Mouse (Mus musculus): Measurements from ENCODE around the gene Wfs1. TPM values are rescaled to one million over a fixed set of nuclear protein-coding genes. Genes with fewer than 3 reads are reported as not detected.

Wfs1 gene
- polyA plus RNA-seq, 1 experiment from 2014 or later = 9.2 TPM

GRCm38 (mm10) chr5:36921871-36922270, 67.1 kb downstream of the Wfs1 start:
- WGBS = 77% methylated on average over 1 of the region's 1 CpGs
- no peak for DNase-seq (ENCODE audit: low spot score)
- no peaks in the 10 kb centered on the region for H3K9me3 ChIP-seq
- H3K4me1 ChIP-seq (replicated peaks) = peaks cover 21% of the 10 kb centered on the region
- H3K4me3 ChIP-seq = no peak overlapping the region
- no peaks in the 10 kb centered on the region; the same call in 1 of the 2 replicates for H3K27me3 ChIP-seq (ENCODE audit: insufficient read depth, poor library complexity, severe bottlenecking)
- no peaks in the 10 kb centered on the region for H3K36me3 ChIP-seq
- no peak overlapping the region for H3K27ac ChIP-seq

- no peaks in the 10 kb centered on the region for H3K36me3 ChIP-seq
- H3K27ac ChIP-seq = no peak overlapping the region
- H3K9me3 ChIP-seq = no peaks in the 10 kb centered on the region
- WGBS = 55% methylated on average over 1 of the region's 1 CpGs
- DNase-seq (ENCODE audit: low spot score) = peak; percentile 42
- H3K27me3 ChIP-seq (ENCODE audit: insufficient read depth, poor library complexity, severe bottlenecking) = no peaks in the 10 kb centered on the region; the same call in 1 of the 2 replicates
- peaks cover 24% of the 10 kb centered on the region for H3K4me1 ChIP-seq (replicated peaks)
- H3K4me3 ChIP-seq = no peak overlapping the region
Measured at GRCm38 (mm10) chr5:36920072-36920471, 68.9 kb downstream of the Wfs1 start.

- H3K36me3 ChIP-seq = no peaks in the 10 kb centered on the region
- H3K27ac ChIP-seq = no peak overlapping the region
- no peak overlapping the region for H3K4me3 ChIP-seq
- H3K9me3 ChIP-seq = no peaks in the 10 kb centered on the region
- H3K27me3 ChIP-seq (ENCODE audit: insufficient read depth, poor library complexity, severe bottlenecking) = no peaks in the 10 kb centered on the region; the same call in 1 of the 2 replicates
- peaks cover 19% of the 10 kb centered on the region for H3K4me1 ChIP-seq (replicated peaks)
- DNase-seq (ENCODE audit: low spot score) = no peak
- WGBS = 77% methylated on average over 7 of the region's 7 CpGs
Measured at GRCm38 (mm10) chr5:36918016-36918415, 71.0 kb downstream of the Wfs1 start.

- H3K27ac ChIP-seq = no peak overlapping the region
- no peaks in the 10 kb centered on the region; the same call in 1 of the 2 replicates for H3K27me3 ChIP-seq (ENCODE audit: insufficient read depth, poor library complexity, severe bottlenecking)
- H3K4me1 ChIP-seq (replicated peaks) = peaks cover 19% of the 10 kb centered on the region
- no peak overlapping the region for H3K4me3 ChIP-seq
- H3K36me3 ChIP-seq = no peaks in the 10 kb centered on the region
- 68% methylated on average over 4 of the region's 4 CpGs for WGBS
- no peaks in the 10 kb centered on the region for H3K9me3 ChIP-seq
- no peak for DNase-seq (ENCODE audit: low spot score)
Measured at GRCm38 (mm10) chr5:36917245-36917644, 71.8 kb downstream of the Wfs1 start.

GRCm38 (mm10) chr5:36916581-36916980, 72.4 kb downstream of the Wfs1 start:
- no peak overlapping the region for H3K4me3 ChIP-seq
- no peak for DNase-seq (ENCODE audit: low spot score)

More at GRCm38 (mm10) chr5:36916581-36916980, 72.4 kb downstream of the Wfs1 start:
- 83% methylated on average over 4 of the region's 4 CpGs for WGBS
- H3K9me3 ChIP-seq = no peaks in the 10 kb centered on the region
- H3K36me3 ChIP-seq = no peaks in the 10 kb centered on the region
- no peak overlapping the region for H3K27ac ChIP-seq
- peaks cover 19% of the 10 kb centered on the region for H3K4me1 ChIP-seq (replicated peaks)
- no peaks in the 10 kb centered on the region; the same call in 1 of the 2 replicates for H3K27me3 ChIP-seq (ENCODE audit: insufficient read depth, poor library complexity, severe bottlenecking)

Other genes starting within 250 kb of the Wfs1 start
- gene Bloc1s4, start 240.6 kb downstream of the Wfs1 start, polyA plus RNA-seq (2016; fragmentation: Nextera tagmentation; extraction: Ambion mirVana) = 23.1 and 23.5 TPM in 2 replicates
- 423 and 451 TPM in 2 replicates for gene Mrfap1, start 192.4 kb downstream of the Wfs1 start, polyA plus RNA-seq (2016; fragmentation: Nextera tagmentation; extraction: Ambion mirVana)
- gene Man2b2, start 158.6 kb downstream of the Wfs1 start, polyA plus RNA-seq (2016; fragmentation: Nextera tagmentation; extraction: Ambion mirVana) = 16.6 and 17.7 TPM in 2 replicates
- 1.1 and 1.6 TPM in 2 replicates for gene Ppp2r2c, start 120.7 kb downstream of the Wfs1 start, polyA plus RNA-seq (2016; fragmentation: Nextera tagmentation; extraction: Ambion mirVana)
- gene Gm1043, start 96.2 kb upstream of the Wfs1 start, polyA plus RNA-seq (2016; fragmentation: Nextera tagmentation; extraction: Ambion mirVana) = 0.08 TPM in 1 of 2 replicates, not detected in the other

Data from hindbrain, embryonic 10.5 days (tissue).